Mouse (Mus musculus): ENCODE measurements around the gene Dnaaf5.

Dnaaf5 gene

DNA sequence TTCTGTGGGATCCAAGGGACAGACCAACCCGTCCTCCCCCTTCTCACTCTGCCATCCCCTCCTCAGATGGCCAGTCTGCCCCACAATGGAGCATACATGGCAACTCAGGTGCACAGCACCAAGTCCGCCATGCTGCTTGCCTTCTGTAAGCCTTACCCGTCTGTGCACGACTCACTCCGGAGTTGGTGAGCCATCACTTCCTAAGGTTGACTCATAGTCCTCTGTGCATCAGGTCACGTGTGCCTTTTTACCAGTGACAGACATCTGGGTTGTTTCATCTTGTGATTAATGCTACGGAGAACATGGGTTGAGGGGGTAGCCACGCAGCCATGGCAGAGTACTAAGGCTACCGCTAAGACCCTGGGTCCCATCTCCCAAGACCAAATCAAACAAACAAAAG lies 9.4 kb upstream of the Dnaaf5 start:
- in situ Hi-C loops (cut with MboI, MseI): no loop called here

DNA sequence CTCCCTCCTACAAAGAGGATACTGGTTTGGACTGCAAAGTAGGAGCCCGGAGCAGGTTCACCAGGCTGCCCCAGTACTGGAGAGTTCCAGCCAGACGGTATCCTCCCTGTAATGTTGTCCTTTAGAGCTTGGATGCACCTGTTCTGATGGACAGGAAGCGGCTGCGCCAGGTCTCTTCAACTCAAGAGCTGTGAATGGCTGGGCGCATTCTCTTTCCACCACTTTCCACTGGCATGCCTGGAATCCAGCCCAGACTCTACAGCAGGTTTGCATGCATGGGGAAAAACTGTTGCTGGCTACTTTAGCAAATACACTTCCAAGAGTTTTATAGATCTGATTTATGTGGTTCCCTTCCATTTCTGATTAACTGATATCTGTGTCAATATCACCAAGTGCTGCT lies 8.7 kb upstream of the Dnaaf5 start:
- in situ Hi-C loops (cut with MboI, MseI): no loop called here

GRCm38 (mm10) chr5:139143890-139144289 lies 6.1 kb upstream of the Dnaaf5 start:
- in situ Hi-C loops (cut with MboI, MseI): no loop called here

DNA sequence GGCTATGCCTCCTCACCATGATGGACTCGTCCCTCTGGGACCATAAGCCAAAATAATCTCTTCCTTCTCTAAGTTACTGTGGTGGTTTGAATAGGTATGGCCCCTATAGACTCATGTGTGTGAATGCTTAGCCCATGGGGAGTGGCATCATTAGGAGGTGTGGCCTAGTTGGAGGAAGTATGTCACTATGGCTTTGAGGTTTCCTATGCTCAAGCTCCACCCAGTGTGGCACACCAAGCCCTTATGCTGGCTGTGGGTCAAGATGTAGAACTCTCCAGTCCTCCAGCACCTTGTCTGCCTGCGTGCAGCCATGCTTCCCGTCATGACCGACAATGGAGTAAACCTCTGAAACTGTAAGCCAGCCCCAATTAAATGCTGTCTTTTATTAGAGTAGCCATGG lies 4.3 kb upstream of the Dnaaf5 start:
- in situ Hi-C loops (cut with MboI, MseI): no loop called here

GRCm38 (mm10) chr5:139146476-139147075 lies 3.4 kb upstream of the Dnaaf5 start:
- in situ Hi-C loops (cut with MboI, MseI): no loop called here

DNA sequence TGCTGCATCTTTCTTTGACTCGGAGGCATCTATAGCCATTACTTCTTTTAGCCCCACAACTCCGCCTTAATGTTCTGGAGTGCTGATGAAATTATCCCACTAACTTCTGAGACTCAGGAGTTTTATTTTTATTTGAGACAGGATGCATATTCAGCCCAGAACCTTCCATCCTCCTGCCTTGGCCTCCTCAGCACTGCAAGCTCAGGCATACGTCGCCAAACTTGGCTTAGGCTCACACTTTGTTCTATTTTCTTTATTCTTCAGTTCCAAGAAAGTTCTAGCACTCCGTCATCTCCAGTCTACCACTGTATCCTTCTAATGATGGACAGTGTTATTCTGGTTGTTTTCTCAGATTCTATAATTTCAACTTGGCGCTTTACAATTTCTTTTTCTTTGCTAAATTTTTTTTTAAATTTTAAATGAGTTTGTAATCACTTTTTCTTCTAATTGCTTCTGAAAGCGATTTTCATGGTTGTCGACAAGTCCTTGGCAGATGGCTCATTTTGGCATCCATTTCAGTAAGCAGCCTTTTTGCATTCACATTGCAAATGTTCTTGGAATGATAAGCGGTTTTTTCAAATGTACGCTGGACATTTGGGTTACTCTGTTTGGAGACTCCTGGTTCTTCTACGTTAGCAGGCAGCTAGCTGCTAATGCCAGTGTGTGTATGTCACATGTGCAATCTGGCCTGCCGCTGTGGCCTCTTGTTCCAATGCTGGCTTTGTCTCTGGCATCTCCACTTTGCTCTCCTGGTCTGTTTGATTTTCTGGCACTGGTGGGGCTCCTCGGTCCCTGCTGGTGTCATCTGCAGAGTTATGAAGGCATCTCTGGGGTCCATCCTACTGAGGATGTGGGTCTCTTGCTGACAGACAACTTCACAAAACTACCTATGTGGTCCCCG lies 2.6 kb upstream of the Dnaaf5 start:
- in situ Hi-C loops (cut with MboI, MseI): no loop called here

DNA sequence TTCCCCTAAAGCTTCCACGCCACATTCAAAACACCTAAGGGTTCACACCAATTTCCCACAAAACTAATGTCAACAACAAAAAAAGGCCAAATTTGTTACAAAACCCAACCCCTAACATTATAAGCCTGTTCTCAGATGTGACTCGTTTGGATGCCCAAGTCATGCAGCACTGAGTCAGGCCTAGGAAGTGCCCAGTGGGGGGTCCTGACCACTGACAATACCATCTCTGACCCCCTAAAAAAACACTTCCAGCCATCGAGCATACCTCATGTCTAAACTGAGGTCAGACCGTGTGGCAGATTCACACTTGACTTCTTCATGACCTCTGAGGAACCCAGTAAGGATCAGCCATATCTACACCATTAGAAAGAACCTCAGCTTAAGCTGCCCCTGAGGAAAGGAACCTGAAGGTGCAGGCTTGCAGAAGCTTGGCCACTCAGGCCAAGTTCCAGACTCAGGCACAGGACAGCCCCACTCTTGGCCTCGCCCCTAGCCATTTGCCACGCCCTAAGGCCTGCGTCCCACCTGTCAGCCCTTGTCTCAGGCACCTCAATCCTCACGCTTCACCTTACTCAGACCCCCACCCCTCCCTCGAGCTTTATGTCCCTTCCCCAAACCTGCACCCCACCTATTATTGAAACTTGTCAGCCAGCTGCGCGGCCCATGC lies 884 bp upstream of the Dnaaf5 start:
- in situ Hi-C loops (cut with MboI, MseI): no loop called here

DNA sequence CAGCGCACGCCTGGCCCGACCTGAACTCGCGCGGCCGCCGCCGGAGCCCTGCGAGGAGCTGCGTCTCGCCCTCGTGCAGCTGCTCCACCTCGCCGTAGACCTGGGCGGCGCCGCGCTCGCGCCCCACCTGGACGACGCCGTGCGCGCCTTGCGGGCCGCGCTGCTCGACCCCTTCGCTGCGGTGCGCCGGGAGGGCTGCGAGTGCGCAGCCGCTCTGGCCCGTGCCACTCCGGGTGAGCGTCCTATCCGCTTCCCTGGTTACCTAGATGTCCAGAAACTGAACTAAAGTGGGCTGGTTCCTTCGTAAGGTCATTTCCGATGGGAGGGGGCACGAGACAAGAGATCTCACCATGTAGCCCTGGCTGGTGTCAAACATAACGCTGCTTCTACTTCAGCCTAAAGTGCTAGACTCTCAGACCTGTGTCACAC lies 594 bp downstream of the Dnaaf5 start:
- in situ Hi-C loops (cut with MboI, MseI): no loop called here

DNA sequence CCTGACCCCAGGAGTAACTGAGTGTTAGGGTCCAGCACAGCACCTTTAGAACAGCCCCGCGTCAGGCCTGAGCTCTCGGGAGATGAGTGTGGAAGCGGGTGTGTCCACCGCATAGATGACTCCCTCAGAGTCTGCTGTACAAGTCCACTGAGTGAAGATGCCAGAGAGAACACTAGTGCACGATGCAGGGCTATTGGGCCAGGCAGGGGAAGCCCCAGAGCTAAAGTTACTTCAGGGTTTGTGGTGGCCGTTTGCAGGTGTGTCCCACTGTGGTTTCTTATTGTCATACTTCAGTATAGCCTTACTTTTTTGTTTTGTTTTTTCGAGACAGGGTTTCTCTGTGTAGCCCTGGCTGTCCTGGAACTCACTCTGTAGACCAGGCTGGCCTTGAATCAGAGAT lies 10.9 kb downstream of the Dnaaf5 start:
- in situ Hi-C loops (cut with MboI, MseI): no loop called here

GRCm38 (mm10) chr5:139161632-139162031 lies 11.6 kb downstream of the Dnaaf5 start:
- in situ Hi-C loops (cut with MboI, MseI): no loop called here

- in situ Hi-C loops (cut with MboI, MseI): no loop called here
Observed at GRCm38 (mm10) chr5:139166781-139167361, 16.8 kb downstream of the Dnaaf5 start.

GRCm38 (mm10) chr5:139167548-139167947 lies 17.5 kb downstream of the Dnaaf5 start:
- in situ Hi-C loops (cut with MboI, MseI): no loop called here

- in situ Hi-C loops (cut with MboI, MseI): no loop called here
Observed at GRCm38 (mm10) chr5:139171929-139172328, 21.9 kb downstream of the Dnaaf5 start.

DNA sequence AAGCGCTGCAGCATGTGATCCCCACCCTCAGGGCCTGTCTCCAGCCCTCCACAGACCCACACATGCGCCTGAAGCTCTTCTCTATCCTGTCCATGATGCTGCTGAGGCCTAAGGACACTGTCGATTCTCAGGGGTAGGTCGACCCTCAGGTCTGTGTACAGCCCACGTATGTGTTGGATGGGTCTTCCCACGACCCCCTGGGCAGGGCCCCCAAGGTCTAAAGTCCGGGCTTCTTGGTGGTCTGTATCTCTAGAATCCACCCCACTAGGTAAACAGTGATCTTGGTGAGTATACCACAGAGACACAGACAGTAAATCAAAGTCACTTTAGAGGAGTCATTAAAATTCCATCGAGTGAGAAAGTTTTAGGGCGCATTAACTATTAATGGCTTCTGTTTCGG lies 24.1 kb downstream of the Dnaaf5 start:
- in situ Hi-C loops (cut with MboI, MseI): no loop called here

- in situ Hi-C loops (cut with MboI, MseI): loop anchor here (5.0 kb wide), 3 partner anchors 38 to 328 kb away; no protein-coding TSS in a partner anchor
Observed at GRCm38 (mm10) chr5:139174556-139175547, 24.8 kb downstream of the Dnaaf5 start.

GRCm38 (mm10) chr5:139178895-139179631 lies 29.0 kb downstream of the Dnaaf5 start:
- in situ Hi-C loops (cut with MboI, MseI): loop anchor here (5.0 kb wide), 3 partner anchors 42 to 332 kb away; no protein-coding TSS in a partner anchor

- in situ Hi-C loops (cut with MboI, MseI): no loop called here
Observed at GRCm38 (mm10) chr5:139183131-139183530, 33.1 kb downstream of the Dnaaf5 start.

DNA sequence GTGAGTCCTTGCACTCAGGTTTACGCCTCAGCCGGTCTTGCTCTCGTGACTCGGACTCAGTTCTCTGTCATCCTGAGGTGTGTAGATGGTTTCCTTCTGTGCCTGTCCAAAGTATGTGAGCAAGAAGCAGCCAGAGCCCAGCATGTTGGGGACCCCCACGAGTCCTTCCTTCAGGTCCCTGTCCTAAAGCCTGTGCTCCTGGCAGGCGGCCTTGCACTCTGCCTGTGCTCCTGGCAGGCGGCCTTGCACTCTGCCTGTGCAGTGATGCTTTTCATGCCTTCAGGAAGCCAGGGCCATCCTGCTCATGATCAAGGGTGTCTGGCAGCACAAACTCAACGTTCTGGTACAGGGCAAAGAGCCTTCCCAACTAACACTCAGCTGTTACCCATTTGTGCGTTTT lies 33.6 kb downstream of the Dnaaf5 start:
- in situ Hi-C loops (cut with MboI, MseI): no loop called here

GRCm38 (mm10) chr5:139184897-139185296 lies 34.9 kb downstream of the Dnaaf5 start:
- in situ Hi-C loops (cut with MboI, MseI): no loop called here

- in situ Hi-C loops (cut with MboI, MseI): no loop called here
Observed at GRCm38 (mm10) chr5:139189726-139190125, 39.7 kb downstream of the Dnaaf5 start.
